Mouse (Mus musculus) left cerebral cortex, adult 9 months (tissue): ENCODE measurements around the gene Aldob.
A peak's percentile ranks its signal among the peaks of the same experiment; 100 is the strongest.

Experiments
- DNase-seq, 2 experiments: peaks; one replicate each; pipeline ENCODE4 v3.0.0; 2022; ENCODE audit warnings: low spot score in 2 of 2

Gene Aldob

DNA sequence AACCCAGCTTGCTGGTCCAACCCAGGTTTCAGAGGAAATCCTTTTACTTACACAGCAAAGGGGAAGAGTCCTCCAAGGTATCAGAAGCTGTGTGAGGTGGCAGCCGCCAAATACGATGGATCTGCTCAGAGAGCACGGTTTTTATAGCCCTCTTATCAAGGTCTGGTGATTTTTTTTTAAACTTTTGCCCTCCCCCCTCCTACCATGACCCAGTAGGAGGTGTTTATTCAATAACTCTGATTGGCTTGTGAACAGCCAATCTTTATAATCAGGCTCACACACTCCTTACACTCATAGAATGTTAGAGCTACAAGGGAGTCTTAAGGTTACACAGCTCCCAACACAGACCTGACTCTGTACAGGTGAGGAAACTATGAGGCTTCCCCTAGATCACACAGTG, at the start of gene Aldob:
TSS of gene Aldob (minus strand) at position 164 of the 400 bp plus-strand sequence.
- DNase-seq: no peak

DNA sequence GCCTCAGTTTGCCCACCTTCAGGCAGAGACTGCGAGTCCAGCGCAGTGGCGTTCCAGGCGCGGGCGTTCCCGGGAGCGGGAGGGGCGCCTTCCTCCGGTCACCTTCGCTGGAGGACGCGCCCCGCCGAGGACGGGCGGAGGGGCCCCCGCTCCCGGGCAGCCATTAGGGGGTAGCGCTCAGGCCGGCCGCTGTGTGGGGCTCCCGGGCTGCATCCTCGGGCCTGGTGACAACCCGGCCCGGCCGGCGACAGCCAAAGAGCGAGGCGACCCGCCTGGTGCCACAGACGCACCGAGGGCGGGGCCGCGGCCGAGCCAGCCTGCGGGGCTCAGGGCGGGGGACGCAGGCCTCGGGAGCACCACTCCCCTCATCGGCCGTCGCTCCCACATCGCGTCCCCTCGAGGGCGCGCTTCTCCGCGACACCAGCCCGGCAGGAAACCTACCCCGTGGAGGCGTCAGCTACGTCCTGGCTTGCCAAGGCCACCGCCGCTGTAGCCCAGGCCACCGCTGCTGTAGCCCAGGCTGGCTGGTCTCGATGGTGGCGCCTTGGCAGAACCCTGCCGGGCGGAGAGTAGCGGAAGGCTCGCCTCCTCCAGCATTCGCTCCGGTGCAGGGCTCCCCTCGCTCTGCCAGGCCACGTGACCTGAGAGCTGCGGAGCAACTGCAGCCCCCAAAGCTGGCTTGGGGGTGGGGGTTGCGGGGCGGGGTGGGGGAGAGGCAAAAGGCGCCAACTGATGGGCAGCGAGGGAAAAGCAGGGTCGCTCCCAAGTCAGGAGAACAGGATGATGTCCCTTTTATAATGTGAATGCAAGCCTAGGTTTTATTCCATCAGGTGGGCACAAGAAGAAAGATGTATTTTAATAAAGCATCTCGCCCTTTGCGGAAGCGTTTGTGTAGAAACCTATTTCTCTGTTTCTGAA, 48.1 kb upstream of the Aldob start, which contains the start of gene Tmem246:
TSS of gene Tmem246 (minus strand) at position 694 of the 918 bp plus-strand sequence.
- DNase-seq: peak; percentile 38 to 63

DNA sequence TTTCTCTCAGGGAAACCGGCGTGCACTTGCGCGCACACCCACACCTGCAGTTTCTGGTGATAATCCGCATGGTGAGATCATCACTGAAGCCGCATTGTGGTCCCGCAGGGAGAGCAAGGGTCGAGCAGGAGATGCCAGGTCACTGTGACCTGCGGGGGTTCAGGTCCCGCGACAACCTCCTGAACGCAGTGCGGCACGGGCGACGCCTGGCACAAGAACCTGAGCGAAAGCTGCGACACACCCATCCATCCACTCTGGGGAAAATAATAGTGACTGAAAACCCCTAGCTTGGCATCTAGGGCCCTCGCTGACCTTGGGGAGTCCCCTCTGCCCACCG, 47.5 kb upstream of the Aldob start:
- DNase-seq: no peak

DNA sequence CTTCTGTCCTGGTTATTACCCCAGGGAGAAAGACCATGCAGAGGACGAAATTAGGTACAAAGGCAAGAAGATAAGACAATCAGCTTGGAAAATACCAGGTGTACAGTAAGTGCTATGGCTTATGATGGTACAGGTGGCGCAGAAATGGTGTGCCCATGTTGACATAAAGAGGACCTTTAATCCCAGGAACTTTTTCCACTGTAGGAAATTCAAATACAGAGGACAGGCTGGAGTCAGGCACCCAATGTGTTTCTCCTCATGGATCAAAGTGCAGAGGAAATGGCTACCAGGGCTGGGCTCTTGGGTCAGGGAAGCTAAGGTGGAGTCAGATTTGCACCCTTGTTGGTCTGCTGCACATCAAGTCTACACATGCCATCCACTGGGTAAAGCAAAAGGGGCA, 40.8 kb upstream of the Aldob start:
- DNase-seq: no peak

DNA sequence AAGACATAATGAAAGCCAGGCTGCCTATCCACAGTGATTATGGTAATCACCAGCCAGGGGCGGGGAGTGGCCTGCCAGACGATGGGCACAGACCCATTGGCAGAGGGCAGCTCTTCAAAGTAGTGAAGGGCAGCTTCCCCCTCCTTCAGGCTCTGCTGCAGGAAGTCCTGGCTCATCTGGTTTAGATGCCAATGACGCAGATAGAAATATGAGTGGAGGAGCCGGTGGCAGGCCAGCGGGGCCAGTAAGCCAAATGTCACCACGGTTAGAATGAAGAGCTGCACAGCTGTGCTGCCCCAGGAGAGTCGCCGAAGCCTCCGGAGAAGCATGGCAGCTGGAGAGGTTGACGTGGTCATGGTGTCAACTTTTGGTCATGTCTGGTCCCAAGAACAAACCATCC, 37.5 kb upstream of the Aldob start:
- no peak for DNase-seq

DNA sequence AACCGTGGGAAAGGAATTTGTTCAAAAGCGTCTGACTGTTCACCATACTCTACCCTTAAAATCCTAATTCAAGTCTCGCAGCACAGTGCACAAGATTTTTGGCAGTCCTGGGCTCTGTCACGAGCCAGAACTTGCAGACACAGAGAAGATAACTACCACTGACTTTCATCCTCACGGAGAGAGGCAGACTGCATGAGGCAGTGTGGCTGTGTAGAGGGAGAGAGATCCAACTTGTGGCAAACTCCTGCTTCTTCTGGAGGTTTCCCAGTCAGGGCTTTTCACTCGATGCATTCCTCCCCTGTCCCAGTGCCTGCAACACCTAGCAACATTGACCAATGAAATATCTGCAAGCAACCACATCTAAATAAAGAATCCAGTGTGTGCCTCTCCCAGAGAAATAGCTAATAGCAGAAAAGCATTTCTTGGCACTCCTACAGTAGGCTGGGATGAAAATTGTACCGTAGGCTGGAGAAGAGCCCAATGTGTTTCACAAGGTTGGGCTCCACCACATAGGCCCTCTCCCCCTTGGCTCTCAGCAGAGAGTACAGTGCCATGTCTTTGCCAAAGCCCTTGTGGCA, 36.3 kb upstream of the Aldob start:
- DNase-seq: no peak

DNA sequence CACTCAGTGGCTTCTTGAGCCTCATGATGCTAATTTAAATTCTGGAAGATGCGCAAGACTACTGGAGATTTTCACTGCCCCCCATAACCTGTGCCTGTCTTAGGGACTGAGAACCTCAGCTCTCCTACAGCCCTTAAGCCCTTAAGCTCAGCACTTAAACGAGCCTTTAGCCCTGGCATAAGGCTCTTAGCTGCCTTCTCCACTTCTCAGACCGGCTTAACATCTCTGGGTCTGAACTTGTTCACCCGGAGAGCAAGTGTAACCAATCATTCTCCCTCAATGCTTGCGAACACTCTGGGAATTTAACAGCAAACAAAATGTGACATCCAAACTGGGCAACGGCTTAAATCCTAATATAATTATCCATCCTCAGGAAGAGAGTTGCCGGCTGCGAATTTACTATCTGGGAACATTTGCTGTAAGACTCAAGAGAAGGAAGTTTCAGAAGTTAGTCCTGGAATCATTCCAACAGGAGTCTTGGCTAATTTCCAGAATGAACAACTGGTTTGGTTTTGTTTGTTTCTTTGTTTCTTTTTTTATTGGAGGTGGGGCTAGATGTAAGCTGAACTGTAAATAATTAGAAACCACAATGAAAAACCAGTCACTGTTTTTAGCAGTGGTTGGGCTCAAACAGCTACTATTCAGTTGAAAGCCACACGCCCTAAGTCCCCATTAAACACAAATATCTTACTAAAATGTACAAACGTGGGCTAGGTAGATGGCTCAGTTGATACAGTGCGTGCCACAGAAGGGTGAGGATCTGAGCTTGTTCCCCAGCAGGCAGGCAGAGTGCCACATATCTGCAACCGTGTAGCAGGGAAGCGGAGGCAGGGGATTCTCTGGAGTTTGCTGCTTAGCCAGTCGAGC, 34.9 kb upstream of the Aldob start:
- no peak for DNase-seq

DNA sequence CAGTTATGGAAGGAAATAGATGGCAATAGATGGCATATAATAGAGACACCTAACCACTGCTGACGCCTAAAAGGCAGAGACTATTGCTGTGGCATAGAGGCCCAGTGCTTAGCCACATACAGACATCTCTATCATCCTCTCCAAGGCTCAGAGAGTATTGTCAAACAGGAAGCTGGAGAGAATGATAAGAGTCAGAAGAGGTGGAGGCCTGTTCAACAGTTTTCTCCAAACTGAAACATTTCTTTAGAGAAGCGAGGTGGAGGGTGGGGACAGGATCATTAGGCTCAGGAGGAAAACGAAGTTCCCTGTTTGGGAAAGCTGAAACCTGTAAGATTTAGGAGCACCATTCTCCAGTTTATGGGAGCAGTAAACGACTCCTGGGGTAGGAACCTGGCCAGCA, 31.9 kb upstream of the Aldob start:
- no peak for DNase-seq

DNA sequence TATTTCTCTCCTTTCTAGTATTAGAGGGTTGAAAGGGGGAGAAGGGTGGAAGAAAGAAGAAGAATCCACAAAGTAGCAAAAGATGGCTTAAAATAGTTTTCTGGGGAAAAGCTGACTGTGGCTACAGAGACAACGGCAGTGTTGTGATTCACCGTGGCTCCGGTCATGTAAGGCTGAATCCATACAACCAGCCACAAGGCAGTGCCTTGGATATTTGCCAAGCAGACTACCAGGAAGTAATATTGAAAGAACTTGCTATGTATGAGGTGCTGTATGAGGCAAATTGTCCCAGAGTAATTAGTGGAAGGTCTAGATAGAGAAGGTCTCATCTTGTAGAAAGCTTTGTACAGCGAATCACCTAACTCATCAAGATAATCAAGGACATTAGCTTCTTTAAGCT, 22.8 kb upstream of the Aldob start:
- no peak for DNase-seq

DNA sequence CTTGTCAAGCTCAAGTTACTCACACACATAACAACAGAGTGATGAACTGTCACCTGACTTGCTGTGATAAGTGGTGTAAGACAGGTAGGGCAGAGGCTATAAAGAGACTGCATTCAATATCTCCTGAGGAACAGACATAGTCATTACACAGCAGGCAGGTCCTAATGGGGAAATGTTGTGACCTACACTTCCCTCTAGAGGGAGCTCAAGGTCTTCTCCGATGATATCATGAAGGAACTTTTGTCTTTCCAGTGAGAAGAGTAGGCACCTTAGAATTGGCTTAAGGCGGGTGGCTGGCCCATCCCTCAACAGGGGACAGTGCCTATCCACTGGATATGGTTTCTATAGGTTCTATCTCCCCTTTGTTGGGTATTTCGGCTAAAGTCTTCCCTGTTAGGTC, 18.3 kb upstream of the Aldob start:
- DNase-seq: peak; percentile 35 to 86

DNA sequence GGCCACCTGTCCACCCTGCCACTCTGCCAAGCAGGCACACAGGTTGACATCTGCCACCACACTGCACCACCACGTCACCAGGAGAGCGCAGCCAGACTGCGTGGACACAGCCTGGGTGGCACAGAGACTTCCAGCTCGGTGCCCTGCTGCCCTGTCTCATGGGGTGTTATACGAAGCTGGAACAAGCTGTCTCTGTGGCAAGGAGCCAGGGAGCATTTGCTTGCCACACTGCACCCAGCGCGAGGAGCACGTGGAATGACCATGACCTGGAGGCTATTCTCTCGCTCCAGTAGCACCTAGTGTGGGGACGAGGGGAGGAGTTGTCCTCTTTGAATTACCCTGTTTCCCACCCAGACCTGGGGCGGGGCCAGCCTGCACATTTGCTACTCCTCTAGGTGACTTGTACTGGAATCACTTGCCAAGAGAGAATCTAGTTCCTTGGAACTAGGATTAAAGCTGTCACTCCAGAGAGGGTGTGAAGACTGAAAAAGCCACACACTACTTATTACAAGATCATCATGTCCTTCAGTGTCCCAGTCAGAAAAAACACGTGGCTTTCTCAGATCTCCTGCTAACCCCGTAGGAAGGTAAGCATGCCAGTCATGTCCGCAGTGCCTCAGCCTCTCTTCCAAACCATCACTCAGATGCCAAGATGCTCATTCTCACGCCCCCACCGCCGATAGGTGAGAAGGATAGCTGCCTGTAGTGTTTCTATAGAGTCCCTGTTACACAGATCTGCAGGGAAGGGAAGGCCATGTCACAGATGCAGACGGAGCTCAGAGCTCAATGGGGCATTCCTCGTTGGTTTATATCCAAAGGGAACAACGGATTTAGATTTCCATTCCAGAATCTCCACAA, 10.8 kb upstream of the Aldob start:
- no peak for DNase-seq

DNA sequence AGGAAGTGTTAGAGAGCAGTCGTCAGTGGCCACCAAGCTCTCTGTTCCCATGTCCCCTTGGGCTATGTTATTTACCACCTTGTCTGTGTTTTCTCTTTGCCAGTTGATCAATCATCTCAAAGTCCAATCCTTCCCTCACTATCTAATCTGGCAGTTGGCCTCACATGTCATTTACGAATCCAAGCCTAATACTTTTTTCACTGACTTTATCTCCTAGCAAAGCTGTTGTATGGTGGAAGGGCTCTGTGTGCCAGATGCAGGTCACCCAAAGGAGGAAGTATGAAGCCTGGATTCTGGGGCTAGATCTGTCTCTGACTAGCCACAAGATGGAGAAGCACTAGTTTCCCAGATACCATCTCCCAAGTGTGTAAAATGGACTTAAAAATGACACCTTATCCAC, 8.8 kb upstream of the Aldob start:
- DNase-seq: no peak

DNA sequence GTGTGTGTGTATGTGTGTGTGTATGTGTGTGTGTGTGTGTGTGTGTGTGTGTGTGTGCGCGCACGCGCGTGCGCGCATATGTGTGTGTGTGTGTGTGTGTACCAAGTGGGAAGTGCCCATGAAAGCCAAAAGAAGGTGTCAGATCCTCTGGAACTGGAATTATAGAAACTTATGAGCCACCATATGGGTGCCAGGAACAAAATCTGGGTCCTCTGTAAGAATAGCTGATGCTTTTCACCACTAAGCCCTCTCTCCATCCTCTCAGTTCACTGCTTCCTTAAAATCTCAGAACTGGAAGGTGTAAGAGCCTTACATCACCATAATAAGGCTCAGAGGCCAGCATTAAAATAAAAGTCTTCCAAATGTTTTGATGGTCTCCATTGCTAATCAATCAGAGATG, 8.0 kb upstream of the Aldob start:
- no peak for DNase-seq

DNA sequence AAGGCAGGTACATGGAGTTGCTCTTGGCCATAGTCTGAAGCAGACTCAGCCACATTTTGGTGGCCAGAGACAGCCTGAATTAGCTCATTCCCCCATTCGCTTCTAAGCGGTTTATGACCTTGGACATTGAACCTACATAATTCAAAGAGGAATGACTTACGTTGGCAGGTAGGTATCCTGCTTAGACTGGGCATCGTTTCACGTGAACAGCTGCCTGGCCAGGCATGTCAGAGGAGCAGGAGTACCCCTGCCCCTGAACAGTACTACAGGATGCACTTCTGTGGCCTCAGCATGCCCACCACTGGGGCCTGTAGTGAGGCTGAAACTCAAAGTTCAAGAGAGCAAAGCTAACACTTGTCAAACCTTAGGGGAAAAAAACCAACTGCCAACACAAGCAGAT, 4.0 kb upstream of the Aldob start:
- no peak for DNase-seq

DNA sequence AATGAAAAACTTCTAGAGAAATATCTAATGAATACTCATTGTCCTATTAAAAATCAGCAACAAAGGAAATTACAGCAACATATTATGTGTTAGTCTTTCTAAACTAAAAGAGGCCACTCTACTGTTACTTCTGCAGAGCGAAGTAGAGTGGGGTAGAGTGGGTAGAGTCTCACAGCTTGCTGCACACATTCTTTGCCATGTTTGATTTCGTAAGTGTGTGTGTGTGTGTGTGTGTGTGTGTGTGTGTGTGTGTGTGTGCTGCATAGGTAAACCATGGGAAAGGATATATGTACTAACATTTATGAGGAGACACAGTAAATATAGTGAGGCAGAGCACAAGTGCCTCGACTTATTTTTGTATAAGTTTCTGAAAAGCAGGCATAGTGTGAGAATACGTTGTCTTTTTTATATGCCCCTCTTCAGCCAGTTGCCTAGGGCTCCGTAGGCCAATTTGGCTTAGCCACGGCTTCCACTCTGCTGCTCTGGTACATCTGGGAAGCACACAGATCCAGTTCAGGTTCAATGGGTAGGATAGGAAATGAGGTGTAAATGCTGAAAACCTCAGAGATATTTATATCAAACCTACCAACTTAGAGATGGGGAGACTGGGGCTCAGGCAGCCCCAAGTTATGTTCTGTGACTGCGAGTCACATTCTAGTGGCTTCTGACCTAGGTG, 1.7 kb downstream of the Aldob start:
- no peak for DNase-seq

DNA sequence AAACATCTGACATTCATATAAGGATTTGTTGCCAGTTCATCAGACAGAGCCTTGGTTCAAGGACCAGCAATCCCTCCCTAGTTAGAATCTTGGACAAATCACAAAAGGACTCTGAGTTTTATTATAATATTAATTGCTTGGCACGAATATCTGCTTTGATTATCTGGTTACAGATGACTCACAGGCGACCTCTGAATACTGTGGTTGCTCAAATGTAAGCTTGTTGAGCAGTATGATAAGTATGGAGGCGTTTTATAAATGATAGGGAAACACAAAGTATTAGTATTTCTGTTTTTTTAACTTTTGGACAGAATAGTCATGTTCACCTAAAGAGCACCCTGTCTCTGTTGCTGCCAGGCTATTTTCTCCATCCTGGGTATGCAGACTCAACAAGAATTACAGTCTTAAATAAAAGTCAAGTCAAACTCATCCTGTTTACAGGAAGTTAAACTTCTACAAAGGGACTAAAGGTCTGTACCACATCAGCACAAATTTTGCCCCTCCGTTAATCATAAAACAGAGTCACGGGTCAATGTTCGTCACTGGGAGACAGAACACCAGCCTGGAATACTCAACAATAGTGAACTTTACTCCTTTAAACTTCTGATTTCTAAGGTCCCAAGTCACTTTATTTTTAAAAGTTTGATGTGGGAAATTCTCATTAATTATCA, 2.3 kb downstream of the Aldob start:
- no peak for DNase-seq

DNA sequence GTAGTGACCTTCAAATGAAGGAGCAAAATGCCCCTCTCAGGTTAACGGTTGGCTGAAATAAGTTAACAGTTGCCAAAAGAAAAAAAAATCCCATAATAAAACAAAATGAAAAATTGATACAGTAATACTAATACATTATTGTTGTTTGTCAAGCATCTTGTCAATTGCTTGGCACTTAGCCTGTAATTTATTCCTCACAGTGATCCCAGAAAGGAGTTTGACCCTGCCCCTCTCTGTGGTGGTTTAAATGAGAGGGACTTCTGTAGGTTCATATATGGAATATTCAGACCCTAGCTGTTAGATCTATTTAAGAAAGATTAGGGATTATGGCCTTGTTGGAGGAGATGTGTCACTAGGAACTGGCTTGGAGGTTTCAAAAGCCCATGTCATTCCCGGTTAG, 3.3 kb downstream of the Aldob start:
- DNase-seq: no peak

DNA sequence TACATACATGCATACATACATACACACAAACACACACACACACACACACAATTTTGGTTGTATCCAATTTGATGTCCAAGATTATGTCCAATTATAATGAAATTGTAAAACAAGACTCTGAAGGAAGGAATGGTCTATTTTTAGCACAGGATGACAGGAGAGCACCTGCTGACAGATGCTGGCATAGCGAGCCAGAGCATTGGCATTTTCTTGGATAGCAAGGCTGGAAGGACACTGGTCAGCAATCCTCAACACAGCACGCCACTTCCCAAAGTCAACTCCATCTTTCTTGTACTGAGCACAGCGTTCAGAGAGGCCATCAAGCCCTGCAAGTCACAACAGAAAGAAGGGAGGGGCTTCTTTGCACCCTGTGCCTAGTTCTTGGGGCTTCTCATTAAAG, 8.4 kb downstream of the Aldob start:
- DNase-seq: no peak

DNA sequence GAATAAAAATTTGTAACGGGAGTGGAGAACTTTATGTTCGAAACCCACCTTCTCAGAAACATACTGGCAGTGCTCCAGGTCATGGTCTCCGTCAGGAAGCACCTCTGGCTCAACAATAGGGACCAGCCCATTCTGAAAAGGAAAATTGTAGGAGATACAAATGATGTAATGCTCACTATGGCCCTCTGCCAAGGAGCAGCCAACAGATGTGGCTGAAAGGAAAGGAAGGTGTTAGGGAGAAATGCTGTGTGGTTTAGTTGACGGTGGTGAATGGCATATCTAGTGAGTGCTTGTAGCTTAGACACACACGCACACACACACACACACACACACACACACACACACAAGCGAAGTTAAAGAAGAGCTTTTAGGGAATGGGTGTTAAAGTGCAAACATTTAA, 9.7 kb downstream of the Aldob start:
- no peak for DNase-seq

DNA sequence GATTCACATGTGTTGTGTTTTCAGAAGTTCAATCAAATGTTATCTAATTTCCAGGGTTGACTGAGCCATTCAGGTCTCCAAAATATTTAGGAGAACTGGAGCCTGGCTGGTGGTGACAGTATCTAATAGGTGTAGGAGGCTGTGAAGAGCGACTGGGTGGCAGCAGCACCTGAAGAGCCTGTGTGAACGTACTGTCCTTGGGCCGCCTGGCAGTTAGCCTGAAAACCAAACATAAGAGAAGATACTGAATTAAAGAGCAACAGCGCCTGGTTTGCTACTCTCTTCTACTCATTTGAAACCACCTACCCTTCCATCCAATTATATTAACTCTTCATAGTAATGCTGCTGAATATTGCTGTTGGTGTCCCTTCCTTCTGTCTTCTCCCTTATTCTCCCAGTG, 12.7 kb downstream of the Aldob start:
- no peak for DNase-seq
